Mouse (Mus musculus) spleen, postnatal 14 days (tissue): ENCODE results near the gene Skp1a.

Experiments used
- DNase-seq, 2 experiments: peaks; one replicate each; pipeline ENCODE4 v3.0.0; 2021 to 2022; ENCODE audit warnings: low spot score in 2 of 2

Skp1a gene

DNA sequence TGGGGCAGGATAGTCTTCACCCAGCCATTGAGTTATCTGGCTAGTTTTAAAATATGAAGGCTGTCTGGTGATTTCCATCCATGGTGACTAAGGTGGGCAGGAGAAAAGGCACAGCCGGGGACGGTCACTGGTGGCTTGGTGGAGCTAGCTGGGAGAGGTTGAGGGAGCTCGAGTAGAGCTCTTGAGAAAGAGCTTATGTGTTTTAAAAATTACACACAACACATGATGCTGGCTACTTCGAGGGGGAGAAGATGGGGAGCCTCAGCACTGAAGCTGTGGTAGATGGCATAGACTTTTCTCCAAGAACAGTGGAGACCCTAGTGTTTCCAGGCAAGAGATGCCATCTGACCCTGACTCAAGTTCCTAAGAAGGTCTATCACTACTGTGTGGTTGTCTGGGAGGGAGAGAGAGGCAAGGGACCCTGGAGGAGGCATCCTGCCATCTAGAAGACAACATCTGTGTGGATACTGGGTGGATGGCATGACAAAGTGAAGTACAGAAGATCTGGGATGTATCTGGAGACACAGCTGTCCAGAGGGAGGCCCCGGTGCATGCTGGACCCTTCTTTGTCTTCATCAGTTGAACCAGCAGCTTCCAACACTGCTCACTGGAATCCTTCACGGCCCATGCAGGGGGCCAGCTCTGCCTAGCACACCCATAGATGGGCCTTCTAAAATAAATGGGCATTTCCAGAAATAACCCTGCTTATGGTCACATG lies 45.8 kb downstream of the Skp1a start:
- no peak for DNase-seq

- DNase-seq = no peak
These were observed 46.4 kb downstream of the Skp1a start for GRCm38 (mm10) chr11:52278164-52278563.

GRCm38 (mm10) chr11:52278991-52279390 lies 47.2 kb downstream of the Skp1a start:
- DNase-seq = no peak

DNA sequence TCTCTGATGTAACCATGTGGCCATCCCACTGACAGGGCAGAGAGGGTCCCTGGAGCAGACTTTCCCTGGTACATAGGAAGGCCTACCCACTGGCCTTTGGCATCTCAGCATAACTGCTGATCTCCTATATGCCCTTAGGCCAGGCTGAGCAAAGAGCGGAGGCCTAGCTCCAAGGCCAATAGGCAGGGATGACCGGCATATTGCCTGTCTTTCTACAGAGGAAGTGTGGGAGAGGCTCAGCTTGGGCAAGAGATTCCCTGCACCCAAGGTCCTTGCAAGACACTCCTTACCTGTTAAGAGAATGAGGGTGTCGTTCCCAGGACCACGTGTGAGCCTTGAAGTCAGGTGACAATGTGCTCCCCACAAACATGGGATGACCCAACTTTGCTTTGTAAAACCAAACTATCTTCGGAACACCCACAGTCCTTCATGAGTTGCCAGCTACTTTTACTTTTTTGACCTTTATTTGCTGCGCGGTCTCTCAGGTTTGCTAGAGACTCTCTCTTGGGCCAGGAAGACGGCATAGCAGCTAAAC lies 47.9 kb downstream of the Skp1a start:
- DNase-seq = no peak

- no peak for DNase-seq
These were observed 49.0 kb downstream of the Skp1a start for GRCm38 (mm10) chr11:52280566-52281455.

DNA sequence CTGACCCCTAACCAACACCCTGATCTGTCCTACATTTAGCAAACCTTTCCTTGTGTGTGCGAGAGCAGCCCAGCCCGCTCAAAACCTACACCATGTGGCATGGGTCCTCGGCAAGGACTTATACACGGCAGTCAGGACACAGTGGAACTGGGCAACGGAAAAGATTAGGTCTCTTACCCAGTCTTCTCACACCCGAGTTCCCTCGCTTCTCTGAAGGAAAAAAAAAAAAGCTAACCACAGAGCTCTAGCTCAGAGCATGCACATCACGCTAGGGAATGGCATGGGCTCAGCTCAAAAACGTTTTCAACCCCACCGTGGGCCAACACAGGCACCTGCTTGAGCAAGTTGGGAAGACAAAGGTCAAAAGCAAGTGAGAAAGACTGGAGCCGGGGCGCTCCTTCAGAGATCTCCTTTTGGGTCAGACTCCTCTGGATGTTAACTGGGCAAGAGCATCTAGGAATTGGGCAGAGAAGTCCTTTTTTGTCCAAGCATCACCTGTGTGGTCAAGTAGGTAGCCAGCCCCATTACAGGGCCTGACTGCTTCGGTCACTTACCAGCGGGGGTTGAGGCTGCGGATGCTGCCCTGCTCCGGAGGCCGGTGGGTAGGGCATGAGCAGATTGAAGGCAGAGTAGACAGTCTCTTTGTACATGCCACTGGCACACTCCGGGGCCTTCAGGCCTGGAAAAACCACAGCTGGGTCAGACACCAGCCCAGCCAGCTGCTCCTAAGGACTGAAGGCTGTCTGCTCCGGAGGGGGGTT lies 50.0 kb downstream of the Skp1a start:
- no peak for DNase-seq

DNA sequence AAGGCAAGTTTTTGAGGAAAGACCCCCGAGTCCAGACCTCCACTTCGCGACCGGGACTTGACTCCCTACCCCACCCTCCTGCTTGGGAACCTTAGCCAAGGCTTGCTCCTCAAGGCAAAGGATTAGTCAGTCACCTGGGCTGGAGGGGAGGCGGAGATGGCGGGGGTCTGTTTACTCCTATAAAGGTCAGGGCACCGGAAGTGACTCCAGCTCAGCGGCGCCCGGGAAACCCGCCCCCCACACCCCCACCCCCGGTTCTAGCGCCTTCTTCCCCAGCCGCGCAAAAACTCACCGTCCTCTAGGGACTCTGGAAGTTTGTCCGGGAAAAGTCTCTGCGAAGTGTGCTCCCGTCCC lies 50.6 kb downstream of the Skp1a start:
- no peak for DNase-seq

DNA sequence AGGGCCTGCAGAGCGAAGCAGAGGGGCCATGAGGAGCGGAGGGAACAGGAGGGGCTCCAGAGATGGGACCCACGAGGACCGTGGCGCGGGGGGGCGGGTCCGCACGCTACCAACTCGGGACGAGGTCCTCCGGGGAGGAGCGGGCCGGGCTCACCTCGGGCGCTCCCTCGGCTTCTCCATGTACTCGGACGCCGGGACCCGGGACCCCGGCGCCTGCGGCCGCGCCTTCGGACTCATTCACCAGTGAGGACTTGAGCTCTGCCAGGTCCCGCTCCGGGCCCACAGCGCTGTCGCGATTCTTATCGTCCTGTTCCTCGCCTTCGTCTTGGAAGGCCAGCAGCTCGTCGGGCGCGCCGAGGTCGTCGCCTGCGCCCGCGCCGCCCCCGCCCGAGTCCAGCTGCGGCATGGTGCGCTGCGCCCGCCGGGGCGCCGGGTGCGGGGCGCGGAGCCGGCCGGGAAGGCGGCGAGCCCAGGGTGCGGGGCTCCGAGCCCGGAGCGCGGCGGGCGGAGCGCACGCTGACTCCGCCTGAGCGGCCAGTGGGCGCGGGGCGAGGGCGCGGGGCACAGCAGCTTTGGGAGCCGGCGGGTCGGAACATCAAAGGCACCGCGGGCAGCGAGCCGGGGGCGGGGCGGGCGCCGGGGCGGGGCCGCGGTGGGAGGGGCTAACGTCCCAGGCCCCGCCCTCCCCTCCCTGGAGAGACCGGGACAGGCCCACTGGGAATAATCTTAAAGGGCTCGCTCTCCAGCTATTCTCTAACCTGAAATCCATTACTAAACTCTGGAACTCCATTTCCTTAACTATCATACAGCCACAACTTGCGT lies 51.2 kb downstream of the Skp1a start, which contains the start of gene Tcf7:
Gene Tcf7, minus strand, starts transcription at position 241 of the 822 bp plus-strand sequence.
- DNase-seq = no peak

DNA sequence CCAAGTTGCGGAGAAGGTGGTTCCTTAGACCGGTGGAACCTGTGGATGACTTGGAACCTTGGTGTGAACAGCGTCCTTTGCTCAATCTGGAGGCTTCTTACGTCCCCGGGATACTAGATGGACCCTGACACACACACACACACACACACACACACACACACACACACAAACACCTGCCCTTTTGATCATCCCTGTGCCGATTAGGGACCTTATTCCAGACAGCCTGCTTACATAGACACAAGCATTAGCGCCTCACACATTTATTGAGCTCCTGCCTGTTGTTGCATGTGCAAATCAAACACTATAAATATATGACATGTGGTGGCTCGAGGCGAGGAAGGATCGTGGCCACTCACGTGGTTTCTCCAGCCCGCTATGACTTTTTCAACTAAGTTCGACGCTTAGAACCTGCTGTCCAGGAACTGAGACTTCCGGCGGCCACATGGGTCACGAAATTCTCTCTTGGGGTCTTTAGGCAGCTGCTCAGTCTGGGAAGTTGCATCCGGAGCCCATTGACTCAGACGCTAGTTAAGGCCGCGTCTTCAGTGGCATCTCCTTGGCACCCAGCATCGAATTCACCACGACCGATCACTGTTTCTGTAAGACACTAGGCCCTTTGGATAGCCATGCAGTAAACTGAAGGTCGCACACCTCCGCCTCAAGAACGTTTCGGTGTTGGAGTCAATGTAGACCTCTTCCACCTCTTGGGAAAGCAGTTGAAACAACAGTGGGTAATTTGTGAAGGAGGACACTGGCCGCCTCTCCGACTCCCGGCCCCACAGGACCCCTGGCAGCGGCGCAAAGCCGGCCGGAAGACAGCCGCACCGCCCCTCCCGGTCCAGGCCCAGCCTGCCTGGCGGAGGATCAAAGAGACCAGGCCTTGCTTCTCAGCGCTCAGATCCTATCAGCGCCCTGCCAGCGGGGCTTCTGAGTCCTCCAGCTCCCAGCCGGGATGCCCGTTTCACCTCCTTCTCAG lies 52.1 kb downstream of the Skp1a start:
- DNase-seq = no peak

DNA sequence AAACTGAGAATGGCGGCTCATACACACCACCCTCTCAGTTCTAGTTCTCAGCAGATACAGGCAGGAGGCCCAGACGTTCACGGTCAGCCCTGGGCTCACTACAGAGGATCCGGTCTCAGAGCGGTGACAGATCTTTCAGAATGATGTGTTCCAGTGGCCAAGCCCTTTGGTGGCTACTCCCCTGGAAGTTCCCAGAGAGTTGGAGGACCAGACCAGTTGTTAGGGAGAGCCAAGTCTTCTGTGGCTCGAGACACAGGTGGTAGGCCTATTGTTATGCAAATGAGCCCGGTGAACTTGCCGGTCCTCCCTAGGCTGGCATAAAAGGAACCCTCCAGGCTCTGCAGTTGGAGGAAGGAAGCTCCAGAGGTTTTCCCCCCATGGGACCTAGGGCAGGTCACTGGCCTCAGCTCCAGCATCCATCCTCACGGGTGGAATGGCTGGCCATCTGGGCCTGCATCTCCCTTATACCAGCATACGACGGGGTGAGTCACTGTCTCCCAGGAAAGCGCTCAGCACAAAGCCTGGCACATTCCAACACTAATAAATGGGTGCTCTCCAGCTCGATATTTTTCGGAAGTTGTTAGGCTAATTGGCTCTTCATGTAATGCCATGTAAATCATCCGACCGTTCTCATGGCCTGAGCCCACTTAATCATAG lies 54.6 kb downstream of the Skp1a start:
- DNase-seq = no peak

GRCm38 (mm10) chr11:52286958-52287305 lies 55.1 kb downstream of the Skp1a start:
- no peak for DNase-seq

GRCm38 (mm10) chr11:52292346-52292745 lies 60.6 kb downstream of the Skp1a start:
- DNase-seq = no peak

DNA sequence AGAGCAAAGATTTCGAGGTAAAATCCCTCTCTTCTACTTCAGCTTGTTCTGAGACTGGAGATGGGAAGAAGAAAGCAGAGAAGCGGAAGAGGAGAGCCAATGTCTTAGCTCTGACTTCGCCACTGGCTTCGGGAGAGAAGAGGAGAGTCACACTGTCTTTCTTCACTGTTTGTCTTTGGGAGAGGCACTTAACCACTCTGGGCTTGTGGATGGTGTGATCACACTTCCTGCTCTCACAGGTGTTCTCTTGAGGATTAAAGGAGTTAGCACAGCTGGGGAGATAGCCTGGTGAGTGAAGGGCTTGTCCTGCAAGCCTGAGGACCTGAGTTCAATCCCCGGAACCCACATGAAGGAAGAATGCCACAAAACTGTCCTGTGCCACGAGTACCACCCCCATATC lies 61.1 kb downstream of the Skp1a start:
- DNase-seq = no peak

- no peak for DNase-seq
These were observed 62.3 kb downstream of the Skp1a start for GRCm38 (mm10) chr11:52294103-52294502.
